Mouse (Mus musculus) cerebellum, adult 18-20 months (tissue): ENCODE measurements around the gene Kcnip4.
A peak's percentile ranks its signal among the peaks of the same experiment; 100 is the strongest.

Experiments
- DNase-seq, 2 experiments: peaks; one replicate each; pipeline ENCODE4 v3.0.0; 2021

The Kcnip4 gene

GRCm38 (mm10) chr5:48864268-48864967 is 660.3 kb downstream of the Kcnip4 start:
- DNase-seq: no peak

GRCm38 (mm10) chr5:48840971-48841370 is 683.7 kb downstream of the Kcnip4 start:
- no peak for DNase-seq

- DNase-seq: no peak
Observed at GRCm38 (mm10) chr5:48795526-48795925, 729.2 kb downstream of the Kcnip4 start.

GRCm38 (mm10) chr5:48779376-48779775 is 745.3 kb downstream of the Kcnip4 start:
- peak in 1 of 2 experiments; percentile 32 for DNase-seq

GRCm38 (mm10) chr5:48748613-48749012 is 776.1 kb downstream of the Kcnip4 start:
- no peak for DNase-seq

GRCm38 (mm10) chr5:48737640-48738039 is 787.1 kb downstream of the Kcnip4 start:
- peak in 1 of 2 experiments; percentile 28 for DNase-seq

- DNase-seq: peak in 1 of 2 experiments; percentile 17
Observed at GRCm38 (mm10) chr5:48718166-48718565, 806.5 kb downstream of the Kcnip4 start.

GRCm38 (mm10) chr5:48705997-48706396 is 818.7 kb downstream of the Kcnip4 start:
- DNase-seq: no peak

- DNase-seq: no peak
Observed at GRCm38 (mm10) chr5:48687068-48687467, 837.6 kb downstream of the Kcnip4 start.

- no peak for DNase-seq
Observed at GRCm38 (mm10) chr5:48679733-48680595, 844.7 kb downstream of the Kcnip4 start.

GRCm38 (mm10) chr5:48662504-48662903 is 862.2 kb downstream of the Kcnip4 start:
- no peak for DNase-seq

- DNase-seq: no peak
Observed at GRCm38 (mm10) chr5:48659975-48660374, 864.7 kb downstream of the Kcnip4 start.

- no peak for DNase-seq
Observed at GRCm38 (mm10) chr5:48650496-48650895, 874.2 kb downstream of the Kcnip4 start.

GRCm38 (mm10) chr5:48636675-48637074 is 888.0 kb downstream of the Kcnip4 start:
- no peak for DNase-seq

GRCm38 (mm10) chr5:48633631-48634030 is 891.1 kb downstream of the Kcnip4 start:
- DNase-seq: no peak

GRCm38 (mm10) chr5:48623370-48623769 is 901.3 kb downstream of the Kcnip4 start:
- no peak for DNase-seq

- peak; percentile 46 to 50 for DNase-seq
Observed at GRCm38 (mm10) chr5:48606916-48607315, 917.8 kb downstream of the Kcnip4 start.

- DNase-seq: peak; percentile 55 to 64
Observed at GRCm38 (mm10) chr5:48606281-48606680, 918.4 kb downstream of the Kcnip4 start.

- peak; percentile 48 to 55 for DNase-seq
Observed at GRCm38 (mm10) chr5:48599481-48600040, 925.1 kb downstream of the Kcnip4 start.

- DNase-seq: no peak
Observed at GRCm38 (mm10) chr5:48588014-48588413, 936.7 kb downstream of the Kcnip4 start.

- DNase-seq: no peak
Observed at GRCm38 (mm10) chr5:48583431-48583830, 941.3 kb downstream of the Kcnip4 start.

GRCm38 (mm10) chr5:48563996-48564587 is 960.6 kb downstream of the Kcnip4 start:
- no peak for DNase-seq

- no peak for DNase-seq
Observed at GRCm38 (mm10) chr5:48551753-48552152, 973.0 kb downstream of the Kcnip4 start.
